Mouse (Mus musculus): Measurements from ENCODE around the gene Tmem238l.

DNA sequence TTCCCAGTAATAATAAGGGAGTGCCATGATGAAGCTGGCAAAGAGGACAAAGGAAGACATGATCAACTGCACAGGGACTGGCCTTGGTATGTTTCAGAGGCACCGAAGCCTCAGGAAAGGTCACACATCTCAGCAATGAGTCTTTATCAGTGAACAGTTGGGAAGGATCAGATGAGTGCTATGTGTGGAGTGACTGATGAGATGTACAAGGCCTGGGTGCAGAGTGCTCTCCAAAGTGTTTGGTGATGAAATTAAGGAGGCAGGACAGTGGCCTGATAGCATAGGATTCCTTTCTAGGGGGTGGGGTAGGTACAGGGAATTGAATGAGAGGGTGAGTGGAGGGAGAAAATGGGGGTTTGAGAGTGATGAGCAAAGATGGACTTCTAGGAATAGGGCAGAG, 7.0 kb downstream of the Tmem238l start:
- TF ChIP-seq POLR2A (IDR thresholded peaks at IDR 0.05; ENCODE audit: control insufficient read depth, low read depth, low read length): no peak
- TF ChIP-seq CTCF (IDR thresholded peaks at IDR 0.05; ENCODE audit: control insufficient read depth, insufficient read depth, insufficient replicate concordance, low read depth, low read length): no peak
